Mouse (Mus musculus): ENCODE measurements at regions not wholly inside any gene's neighbourhood (a gene's known extent, or its start where the extent isn't known, plus 50 kb on each side); places are given as distances from the start of the nearest gene placed in this dataset.

- DNase-seq (ENCODE audit: low read depth in 2 of 2, low spot score in 2 of 2), result no peak
Measured at GRCm38 (mm10) chr13:43965256-43965905, 180.8 kb downstream of the Cd83 start.

- DNase-seq (ENCODE audit: low read depth in 2 of 2, low spot score in 2 of 2), result no peak
Measured at GRCm38 (mm10) chr13:43967516-43967915, 182.9 kb downstream of the Cd83 start.

GRCm38 (mm10) chr13:43972906-43973305, 188.3 kb downstream of the Cd83 start:
- DNase-seq (ENCODE audit: low read depth in 2 of 2, low spot score in 2 of 2), result no peak

- no peak for DNase-seq (ENCODE audit: low read depth in 2 of 2, low spot score in 2 of 2)
Measured at GRCm38 (mm10) chr13:43975281-43975680, 190.7 kb downstream of the Cd83 start.

DNA sequence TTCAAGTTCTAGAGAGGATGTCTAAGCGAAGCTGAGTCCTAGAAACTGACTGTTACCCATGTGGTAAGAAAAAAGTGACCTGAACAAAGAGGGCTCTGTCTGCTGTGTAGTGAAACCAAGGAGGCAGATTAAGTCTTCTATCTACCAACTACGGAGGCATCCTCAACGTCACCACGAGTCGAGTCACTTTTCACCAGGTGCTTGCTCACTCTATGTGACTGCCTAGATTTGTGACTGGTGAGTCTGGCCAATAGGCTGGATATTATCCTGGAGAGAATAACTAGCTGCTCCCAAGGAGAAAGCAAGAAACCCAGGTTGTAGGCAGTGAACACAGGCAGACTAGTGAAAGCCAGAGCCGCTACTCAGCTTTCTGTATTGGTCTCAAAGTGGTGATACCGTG, 191.2 kb downstream of the Cd83 start:
- no peak for DNase-seq (ENCODE audit: low read depth in 2 of 2, low spot score in 2 of 2)

GRCm38 (mm10) chr13:43976676-43977075, 192.1 kb downstream of the Cd83 start:
- no peak for DNase-seq (ENCODE audit: low read depth in 2 of 2, low spot score in 2 of 2)

GRCm38 (mm10) chr13:43987338-43987737, 202.8 kb downstream of the Cd83 start:
- no peak for DNase-seq (ENCODE audit: low read depth in 2 of 2, low spot score in 2 of 2)

- no peak for DNase-seq (ENCODE audit: low read depth in 2 of 2, low spot score in 2 of 2)
Measured at GRCm38 (mm10) chr13:43988421-43988820, 203.8 kb downstream of the Cd83 start.

DNA sequence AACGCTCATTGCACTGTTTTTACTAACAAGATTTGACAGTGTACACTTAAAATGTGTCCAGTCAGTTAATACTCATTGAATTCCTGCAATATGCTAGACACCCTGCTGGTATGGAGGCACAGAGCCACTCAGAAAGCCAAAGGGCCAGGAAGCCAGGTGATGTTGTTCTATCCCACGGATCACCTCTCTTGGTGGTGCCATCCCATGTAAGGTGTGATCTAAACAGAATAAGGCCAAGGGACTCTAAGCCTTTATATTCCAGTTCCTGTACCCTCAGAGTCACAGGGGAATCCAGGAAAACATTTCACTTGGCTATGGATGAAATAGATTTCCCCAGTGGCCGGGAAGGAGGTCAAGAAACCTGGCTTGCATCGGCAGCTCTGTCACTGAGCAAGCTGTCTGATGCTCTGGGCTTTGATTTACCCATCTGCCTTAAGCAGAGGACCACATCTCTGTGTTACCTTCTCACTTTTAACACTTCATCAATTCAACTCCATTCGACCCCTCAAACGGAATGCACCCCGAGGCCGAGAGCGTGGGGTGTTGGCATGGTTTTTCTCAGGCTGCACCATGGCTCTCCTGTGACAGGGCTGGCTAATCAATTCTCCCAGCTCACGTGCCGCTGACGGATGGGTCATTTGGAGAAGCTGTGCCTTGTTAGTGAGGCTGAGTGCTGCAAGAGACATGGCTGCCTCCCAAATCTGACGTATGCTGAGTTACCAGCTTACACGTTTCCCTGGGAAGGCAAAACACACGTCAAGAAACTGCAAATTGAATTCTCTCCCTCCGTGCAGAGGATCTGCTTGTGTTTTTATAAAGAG, 205.9 kb downstream of the Cd83 start:
- DNase-seq (ENCODE audit: low read depth in 2 of 2, low spot score in 2 of 2), result no peak

GRCm38 (mm10) chr13:43991774-43992173, 207.2 kb downstream of the Cd83 start:
- DNase-seq (ENCODE audit: low read depth in 2 of 2, low spot score in 2 of 2), result no peak

- DNase-seq (ENCODE audit: low read depth in 2 of 2, low spot score in 2 of 2), result no peak
Measured at GRCm38 (mm10) chr13:43992968-43993367, 208.4 kb downstream of the Cd83 start.

DNA sequence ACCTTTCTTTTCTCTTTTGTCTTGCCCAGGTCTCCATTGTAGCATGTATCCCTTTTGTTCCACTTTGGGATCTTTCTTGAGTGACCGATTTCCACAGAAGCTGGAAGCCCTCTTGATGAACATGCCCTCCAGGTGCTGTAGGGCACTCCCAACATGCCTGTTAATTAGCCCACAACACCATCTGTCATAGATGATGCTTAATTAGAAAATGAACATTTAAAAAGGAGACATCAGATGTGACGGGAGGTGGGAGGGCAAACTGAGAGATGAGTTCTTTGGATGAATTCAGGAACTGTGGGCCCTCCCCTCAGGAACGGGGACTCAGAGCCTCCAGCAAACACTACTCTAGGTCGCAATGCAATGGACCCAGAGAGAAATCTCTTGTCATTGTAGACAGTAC, 209.8 kb downstream of the Cd83 start:
- no peak for DNase-seq (ENCODE audit: low read depth in 2 of 2, low spot score in 2 of 2)

GRCm38 (mm10) chr13:43995623-43996022, 211.0 kb downstream of the Cd83 start:
- no peak for DNase-seq (ENCODE audit: low read depth in 2 of 2, low spot score in 2 of 2)

DNA sequence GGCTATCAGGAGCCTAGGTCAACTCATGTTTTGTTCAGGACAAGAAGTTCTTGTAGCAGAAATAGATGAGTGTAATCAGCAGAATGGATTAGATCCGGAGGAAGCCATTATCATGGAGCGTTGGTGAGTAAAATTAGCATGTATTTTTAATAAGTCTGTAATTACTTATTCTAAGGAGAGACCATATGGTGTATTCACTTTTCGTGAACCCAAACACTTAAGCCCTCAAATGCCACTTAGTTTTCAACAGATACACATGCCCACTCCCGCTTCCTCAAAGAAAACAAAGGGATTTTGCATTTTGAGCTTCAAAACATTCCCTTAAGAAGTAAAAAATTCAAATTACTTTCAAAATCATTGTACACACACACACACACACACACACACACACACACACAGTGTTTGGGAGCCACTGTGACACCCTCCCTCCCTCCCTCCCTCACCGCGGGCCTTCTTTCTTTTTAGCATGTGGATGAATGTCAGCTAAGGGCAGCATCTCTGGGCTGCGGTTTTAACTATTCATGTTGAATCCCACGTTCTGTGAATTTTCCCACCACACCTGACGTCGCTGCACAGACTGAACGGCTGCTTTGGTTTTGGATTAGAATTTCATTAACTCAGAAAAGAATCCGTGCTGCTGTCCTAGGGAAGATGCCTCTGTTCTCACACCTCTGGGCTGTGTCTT, 217.4 kb downstream of the Cd83 start:
- DNase-seq (ENCODE audit: low read depth in 2 of 2, low spot score in 2 of 2), result no peak

DNA sequence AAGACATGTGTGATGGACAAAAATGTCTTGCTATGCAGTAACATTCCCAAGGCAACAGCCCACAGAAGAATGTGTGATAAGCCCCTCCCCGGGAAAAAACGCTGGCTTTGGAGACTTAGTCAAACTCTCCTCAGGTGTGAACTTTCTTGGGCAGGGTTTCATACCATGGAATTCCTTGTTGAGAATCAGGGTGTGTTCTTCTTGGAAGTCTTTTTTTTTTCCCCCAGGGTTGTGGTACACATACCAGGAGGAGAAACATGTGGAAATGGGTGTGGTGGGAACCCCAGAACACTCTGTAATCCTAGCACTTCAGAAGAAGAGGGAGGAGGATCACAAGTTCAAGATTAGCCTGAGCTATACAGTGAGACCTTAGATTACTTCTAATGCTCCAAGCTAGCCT, 228.3 kb downstream of the Cd83 start:
- DNase-seq (ENCODE audit: low read depth in 2 of 2, low spot score in 2 of 2), result no peak

DNA sequence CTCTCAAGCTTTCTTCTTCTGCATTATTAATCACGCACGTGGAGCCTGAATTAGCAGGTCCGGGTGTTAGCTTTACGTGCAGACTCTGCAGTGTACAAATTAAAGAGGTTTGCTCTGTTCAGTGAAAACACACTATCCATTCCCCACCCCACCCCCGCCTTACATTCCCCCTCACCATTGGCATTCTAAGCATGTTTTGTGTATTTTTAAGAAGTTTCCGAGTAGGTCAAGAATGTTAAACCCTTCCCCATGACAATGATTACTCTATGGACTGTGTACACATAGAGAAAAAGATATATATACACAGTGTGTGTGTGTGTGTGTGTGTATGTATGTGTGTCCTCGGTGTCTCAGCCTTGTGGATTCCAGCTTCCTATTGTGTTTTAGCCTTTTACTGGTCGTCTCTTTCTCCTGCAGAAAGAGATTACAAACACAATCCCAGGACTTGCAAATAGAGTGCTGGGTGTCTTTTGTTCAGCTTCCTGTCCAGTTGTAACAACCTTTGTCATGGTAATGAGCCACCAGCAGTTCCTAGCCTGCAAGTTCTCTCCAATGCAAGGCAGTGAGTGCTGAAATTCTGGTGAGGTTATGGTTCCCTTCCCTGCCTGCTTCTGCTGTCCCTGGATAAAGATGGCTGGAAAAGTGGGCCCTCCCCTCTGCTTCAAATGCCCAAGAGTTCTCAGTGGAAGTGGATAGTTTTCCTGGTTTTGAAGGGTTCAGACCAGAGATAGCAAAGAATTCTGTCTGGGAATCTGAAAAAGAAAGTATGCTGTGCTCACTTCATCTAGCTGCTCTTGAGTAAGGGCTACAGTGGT, 234.1 kb downstream of the Cd83 start:
- no peak for DNase-seq (ENCODE audit: low read depth in 2 of 2, low spot score in 2 of 2)

DNA sequence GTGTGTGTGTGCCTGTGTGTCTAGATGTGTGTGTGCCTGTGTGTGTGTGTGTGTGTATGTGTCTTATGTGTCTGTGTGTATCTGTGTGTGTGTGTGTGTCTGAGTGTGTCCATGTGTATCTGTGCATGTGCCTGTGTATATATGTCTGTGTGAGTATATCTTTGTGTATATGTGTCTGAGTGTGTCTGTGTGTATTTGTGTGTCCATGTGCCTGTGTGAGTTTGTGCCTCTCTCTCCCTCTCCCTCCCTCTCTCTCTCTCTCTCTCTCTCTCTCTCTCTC, 234.7 kb downstream of the Cd83 start:
- DNase-seq (ENCODE audit: low read depth in 2 of 2, low spot score in 2 of 2), result no peak

- DNase-seq (ENCODE audit: low read depth in 2 of 2, low spot score in 2 of 2), result no peak
Measured at GRCm38 (mm10) chr13:44020851-44021250, 236.3 kb downstream of the Cd83 start.

GRCm38 (mm10) chr13:44022106-44022505, 237.5 kb downstream of the Cd83 start:
- DNase-seq (ENCODE audit: low read depth in 2 of 2, low spot score in 2 of 2), result no peak

DNA sequence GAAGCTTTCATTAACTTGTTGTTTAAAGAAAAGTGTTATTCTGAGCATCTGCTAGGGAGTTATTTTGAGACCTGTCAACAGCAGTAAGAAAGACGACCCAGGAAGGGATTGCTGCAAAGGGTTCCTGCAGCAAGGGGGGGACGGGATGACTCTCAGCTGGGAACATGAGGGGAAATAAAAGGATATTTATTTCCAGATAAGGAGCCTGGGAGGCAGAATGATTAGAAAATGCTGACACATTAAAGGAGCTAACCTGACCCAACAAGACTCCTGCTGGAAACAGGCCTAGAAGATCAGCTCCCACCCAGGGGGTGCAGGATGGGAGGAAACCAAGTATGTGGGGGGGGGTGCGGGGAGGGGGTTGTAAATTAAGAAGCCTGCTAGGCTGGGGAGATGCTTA, 240.0 kb downstream of the Cd83 start:
- DNase-seq (ENCODE audit: low read depth in 2 of 2, low spot score in 2 of 2), result no peak
